Mouse (Mus musculus) mesoderm, embryonic 11.5 days (tissue): ENCODE data around the gene C1qtnf7.
A peak's percentile ranks its signal among the peaks of the same experiment; 100 is the strongest.

Experiments used
- DNase-seq: peaks from one replicate; pipeline ENCODE4 v3.0.0-alpha.2; 2012; ENCODE audit warnings: low read depth, low spot score

The C1qtnf7 gene

GRCm38 (mm10) chr5:43539871-43540270 lies 24.5 kb downstream of the C1qtnf7 start:
- no peak for DNase-seq

GRCm38 (mm10) chr5:43541492-43541891 lies 26.2 kb downstream of the C1qtnf7 start:
- DNase-seq = no peak

- DNase-seq = no peak
Observed at GRCm38 (mm10) chr5:43542246-43542845, 27.0 kb downstream of the C1qtnf7 start.

- no peak for DNase-seq
Observed at GRCm38 (mm10) chr5:43549951-43550350, 34.6 kb downstream of the C1qtnf7 start.

- no peak for DNase-seq
Observed at GRCm38 (mm10) chr5:43550444-43550843, 35.1 kb downstream of the C1qtnf7 start.

- DNase-seq = no peak
Observed at GRCm38 (mm10) chr5:43554871-43555270, 39.5 kb downstream of the C1qtnf7 start.

- no peak for DNase-seq
Observed at GRCm38 (mm10) chr5:43555406-43555805, 40.1 kb downstream of the C1qtnf7 start.

GRCm38 (mm10) chr5:43557436-43557835 lies 42.1 kb downstream of the C1qtnf7 start:
- no peak for DNase-seq

- no peak for DNase-seq
Observed at GRCm38 (mm10) chr5:43561639-43562252, 46.4 kb downstream of the C1qtnf7 start.

GRCm38 (mm10) chr5:43569720-43570359 lies 54.5 kb downstream of the C1qtnf7 start:
- no peak for DNase-seq

GRCm38 (mm10) chr5:43582876-43583275 lies 67.5 kb downstream of the C1qtnf7 start:
- DNase-seq = no peak

GRCm38 (mm10) chr5:43583326-43584120 lies 68.2 kb downstream of the C1qtnf7 start:
- no peak for DNase-seq

GRCm38 (mm10) chr5:43584464-43584863 lies 69.1 kb downstream of the C1qtnf7 start:
- DNase-seq = no peak

GRCm38 (mm10) chr5:43585406-43586245 lies 70.3 kb downstream of the C1qtnf7 start:
- peak; percentile 10 for DNase-seq

- no peak for DNase-seq
Observed at GRCm38 (mm10) chr5:43588791-43589439, 73.6 kb downstream of the C1qtnf7 start.

GRCm38 (mm10) chr5:43589440-43589830 lies 74.1 kb downstream of the C1qtnf7 start:
- DNase-seq = no peak

GRCm38 (mm10) chr5:43590311-43590731 lies 75.0 kb downstream of the C1qtnf7 start:
- peak; percentile 11 for DNase-seq

- no peak for DNase-seq
Observed at GRCm38 (mm10) chr5:43601601-43602000, 86.3 kb downstream of the C1qtnf7 start.

- DNase-seq = no peak
Observed at GRCm38 (mm10) chr5:43602518-43602917, 87.2 kb downstream of the C1qtnf7 start.

GRCm38 (mm10) chr5:43603559-43603958 lies 88.2 kb downstream of the C1qtnf7 start:
- DNase-seq = no peak

GRCm38 (mm10) chr5:43608073-43608472 lies 92.7 kb downstream of the C1qtnf7 start:
- no peak for DNase-seq
